Mouse (Mus musculus) hindbrain, embryonic 13.5 days (tissue): ENCODE measurements around the gene Slc26a9. TPM values are rescaled to one million over a fixed set of nuclear protein-coding genes. Genes with fewer than 3 reads are reported as not detected.

Experiments used
- ATAC-seq: fragments of 200-750 bp; cut with Nextera tagmentation; 2 replicates; pipeline ENCODE4 v1.8.0; 2017; ENCODE audit warnings: moderate TSS enrichment; ENCODE audit not compliant: low FRiP score
- H3K27ac ChIP-seq: fragments of 300-500 bp; sonication (generic); 2 replicates; pipeline ENCODE4 v1.5.1; 2015; ENCODE audit warnings: inconsistent platforms, mild to moderate bottlenecking, moderate library complexity
- H3K27me3 ChIP-seq: fragments of 300-500 bp; sonication (generic); 2 replicates; pipeline ENCODE4 v1.6.1; 2015; ENCODE audit warnings: mild to moderate bottlenecking, inconsistent platforms
- H3K36me3 ChIP-seq: fragments of 300-500 bp; sonication (generic); 2 replicates; pipeline ENCODE4 v1.6.1; 2015; ENCODE audit warnings: mild to moderate bottlenecking, inconsistent platforms
- H3K4me1 ChIP-seq: fragments of 300-500 bp; sonication (generic); replicated peaks from 2 replicates; pipeline ENCODE4 v1.6.1; 2015; ENCODE audit warnings: inconsistent platforms
- H3K4me2 ChIP-seq: fragments of 300-500 bp; sonication (generic); 2 replicates; pipeline ENCODE4 v1.6.1; 2015; ENCODE audit warnings: inconsistent platforms, mild to moderate bottlenecking, moderate library complexity
- H3K4me3 ChIP-seq: fragments of 300-500 bp; sonication (generic); 2 replicates; pipeline ENCODE4 v1.5.1; 2015; ENCODE audit warnings: mild to moderate bottlenecking, inconsistent platforms
- H3K9ac ChIP-seq: fragments of 300-500 bp; sonication (generic); 2 replicates; pipeline ENCODE4 v1.6.1; 2015; ENCODE audit warnings: mild to moderate bottlenecking, inconsistent platforms
- H3K9me3 ChIP-seq: fragments of 300-500 bp; sonication (generic); 2 replicates; pipeline ENCODE4 v1.6.1; 2016; ENCODE audit warnings: inconsistent platforms
- WGBS: fragments of 180-500 bp; shearing (Covaris S2); methylation state at CpG from one replicate; pipeline ENCODE4 v1.1.7; 2015; 5-methylcytosine and 5-hydroxymethylcytosine counted together
- polyA plus RNA-seq: library from polyadenylated mRNA; unstranded; fragments of >200 nt; fragmentation: Nextera tagmentation; extraction: Ambion mirVana; gene quantifications from 2 replicates; pipeline ENCODE4 v1.2.1, GENCODE M21; 2015

The Slc26a9 gene
- polyA plus RNA-seq, 1 experiment from 2014 or later, result 0.05 TPM

- H3K4me2 ChIP-seq, result no peak overlapping the region
- no peaks in the 10 kb centered on the region for H3K9me3 ChIP-seq
- no peak for ATAC-seq
- no peak overlapping the region for H3K4me3 ChIP-seq
- H3K9ac ChIP-seq, result no peak overlapping the region
- no peaks in the 10 kb centered on the region for H3K27me3 ChIP-seq
- H3K27ac ChIP-seq, result no peak overlapping the region
- H3K4me1 ChIP-seq, result no peaks in the 10 kb centered on the region
- H3K36me3 ChIP-seq, result no peaks in the 10 kb centered on the region
- WGBS, result 69% methylated on average over 9 of the region's 9 CpGs
These were observed 16.0 kb downstream of the Slc26a9 start for GRCm38 (mm10) chr1:131759667-131760427.

- no peak for ATAC-seq
- H3K4me3 ChIP-seq, result no peak overlapping the region
- no peak overlapping the region for H3K27ac ChIP-seq
- H3K4me2 ChIP-seq, result no peak overlapping the region
- no peaks in the 10 kb centered on the region for H3K36me3 ChIP-seq
- H3K27me3 ChIP-seq, result no peaks in the 10 kb centered on the region
- peaks cover 2% of the 10 kb centered on the region for H3K4me1 ChIP-seq
- 87% methylated on average over 3 of the region's 3 CpGs for WGBS
- H3K9me3 ChIP-seq, result no peaks in the 10 kb centered on the region
- H3K9ac ChIP-seq, result no peak overlapping the region
These were observed 16.6 kb downstream of the Slc26a9 start for GRCm38 (mm10) chr1:131760428-131760820.

- 87% methylated on average over 13 of the region's 13 CpGs for WGBS
- Histone ChIP-seq H3K4me3 (no peak overlapping the region), H3K27me3 (no peaks in the 10 kb centered on the region), H3K9me3 (no peaks in the 10 kb centered on the region), H3K9ac (no peak overlapping the region), H3K4me2 (no peak overlapping the region), H3K36me3 (no peaks in the 10 kb centered on the region), H3K4me1 (peaks cover 3% of the 10 kb centered on the region), H3K27ac (no peak overlapping the region)
- ATAC-seq, result no peak
These were observed 17.4 kb downstream of the Slc26a9 start for GRCm38 (mm10) chr1:131761079-131761831.

GRCm38 (mm10) chr1:131763683-131764082, 19.9 kb downstream of the Slc26a9 start:
- Histone ChIP-seq H3K4me2 (no peak overlapping the region), H3K27ac (no peak overlapping the region), H3K9me3 (no peaks in the 10 kb centered on the region), H3K36me3 (no peaks in the 10 kb centered on the region), H3K27me3 (0 out of 2 replicates have a peak, but pooled peaks cover 5% of the 10 kb centered on the region), H3K4me3 (no peak overlapping the region), H3K4me1 (peaks cover 3% of the 10 kb centered on the region), H3K9ac (no peak overlapping the region)
- no peak for ATAC-seq
- 62% methylated on average over 9 of the region's 9 CpGs for WGBS

- Histone ChIP-seq H3K9me3 (no peaks in the 10 kb centered on the region), H3K4me3 (no peak overlapping the region), H3K4me2 (no peak overlapping the region), H3K27me3 (0 out of 2 replicates have a peak, but pooled peaks cover 8% of the 10 kb centered on the region), H3K27ac (no peak overlapping the region), H3K9ac (no peak overlapping the region), H3K36me3 (no peaks in the 10 kb centered on the region), H3K4me1 (peaks cover 3% of the 10 kb centered on the region)
- no peak for ATAC-seq
- 64% methylated on average over 8 of the region's 8 CpGs for WGBS
These were observed 20.9 kb downstream of the Slc26a9 start for GRCm38 (mm10) chr1:131764581-131765338.

- peak overlapping the region; percentile 27; the same call in 1 of the 2 replicates for H3K4me2 ChIP-seq
- H3K9ac ChIP-seq, result no peak overlapping the region
- no peaks in the 10 kb centered on the region for H3K36me3 ChIP-seq
- peaks cover 3% of the 10 kb centered on the region for H3K4me1 ChIP-seq
- ATAC-seq, result peak; percentile 34; the same call in 1 of the 2 replicates
- H3K27me3 ChIP-seq, result 0 out of 2 replicates have a peak, but pooled peaks cover 8% of the 10 kb centered on the region
- no peak overlapping the region for H3K4me3 ChIP-seq
- H3K27ac ChIP-seq, result no peak overlapping the region
- 15% methylated on average over 11 of the region's 11 CpGs for WGBS
- H3K9me3 ChIP-seq, result no peaks in the 10 kb centered on the region
These were observed 21.7 kb downstream of the Slc26a9 start for GRCm38 (mm10) chr1:131765357-131766001.

- no peak overlapping the region for H3K9ac ChIP-seq
- 0 out of 2 replicates have a peak, but pooled peaks cover 8% of the 10 kb centered on the region for H3K27me3 ChIP-seq
- H3K9me3 ChIP-seq, result no peaks in the 10 kb centered on the region
- no peaks in the 10 kb centered on the region for H3K36me3 ChIP-seq
- 80% methylated on average over 3 of the region's 3 CpGs for WGBS
- H3K4me2 ChIP-seq, result no peak overlapping the region
- no peak for ATAC-seq
- H3K4me1 ChIP-seq, result peaks cover 5% of the 10 kb centered on the region
- H3K4me3 ChIP-seq, result no peak overlapping the region
- H3K27ac ChIP-seq, result no peak overlapping the region
These were observed 25.5 kb downstream of the Slc26a9 start for GRCm38 (mm10) chr1:131769296-131769695.

GRCm38 (mm10) chr1:131770656-131771055, 26.8 kb downstream of the Slc26a9 start:
- Histone ChIP-seq H3K4me2 (no peak overlapping the region), H3K27ac (peak overlapping the region; percentile 12; the same call in 1 of the 2 replicates), H3K4me1 (0 out of 2 replicates have a peak, but pooled peaks cover 3% of the 10 kb centered on the region), H3K4me3 (no peak overlapping the region), H3K9ac (no peak overlapping the region), H3K36me3 (no peaks in the 10 kb centered on the region), H3K27me3 (0 out of 2 replicates have a peak, but pooled peaks cover 8% of the 10 kb centered on the region), H3K9me3 (no peaks in the 10 kb centered on the region)
- ATAC-seq, result peak; percentile 43; the same call in 1 of the 2 replicates
- WGBS, result 51% methylated on average over 4 of the region's 4 CpGs

- no peak for ATAC-seq
- H3K4me3 ChIP-seq, result no peak overlapping the region
- H3K36me3 ChIP-seq, result no peaks in the 10 kb centered on the region
- H3K4me2 ChIP-seq, result no peak overlapping the region
- 0 out of 2 replicates have a peak, but pooled peaks cover 3% of the 10 kb centered on the region for H3K4me1 ChIP-seq
- no peaks in the 10 kb centered on the region for H3K9me3 ChIP-seq
- 0 out of 2 replicates have a peak, but pooled peaks cover 8% of the 10 kb centered on the region for H3K27me3 ChIP-seq
- H3K27ac ChIP-seq, result no peak overlapping the region
- H3K9ac ChIP-seq, result no peak overlapping the region
These were observed 27.6 kb downstream of the Slc26a9 start for GRCm38 (mm10) chr1:131771440-131771839.

- Histone ChIP-seq H3K9me3 (no peaks in the 10 kb centered on the region), H3K36me3 (no peaks in the 10 kb centered on the region), H3K4me3 (no peak overlapping the region), H3K27me3 (peaks cover 16% of the 10 kb centered on the region), H3K9ac (no peak overlapping the region), H3K4me2 (no peak overlapping the region), H3K4me1 (peaks cover 7% of the 10 kb centered on the region), H3K27ac (no peak overlapping the region; the same call in 1 of the 2 replicates)
- 29% methylated on average over 3 of the region's 3 CpGs for WGBS
- no peak for ATAC-seq
These were observed 50.8 kb downstream of the Slc26a9 start for GRCm38 (mm10) chr1:131794591-131794990.

- ATAC-seq, result no peak
- no peak overlapping the region for H3K4me2 ChIP-seq
- H3K36me3 ChIP-seq, result no peaks in the 10 kb centered on the region
- WGBS, result 85% methylated on average over 3 of the region's 3 CpGs
- peaks cover 7% of the 10 kb centered on the region for H3K4me1 ChIP-seq
- H3K27ac ChIP-seq, result no peak overlapping the region
- H3K9ac ChIP-seq, result no peak overlapping the region
- H3K9me3 ChIP-seq, result no peaks in the 10 kb centered on the region
- no peak overlapping the region for H3K4me3 ChIP-seq
- H3K27me3 ChIP-seq, result peaks cover 16% of the 10 kb centered on the region
These were observed 51.3 kb downstream of the Slc26a9 start for GRCm38 (mm10) chr1:131795171-131795570.
